Mouse (Mus musculus): ENCODE data around the gene Abca2.

The Abca2 gene

GRCm38 (mm10) chr2:25423626-25424025 is 4.9 kb upstream of the Abca2 start:
- DNase-seq (ENCODE audit: inconsistent age in 2 of 2, low spot score in 1 of 2) = no peak

- no peak for DNase-seq (ENCODE audit: inconsistent age in 2 of 2, low spot score in 1 of 2)
Measured at GRCm38 (mm10) chr2:25425481-25425880, 3.0 kb upstream of the Abca2 start.

GRCm38 (mm10) chr2:25426721-25427191 is 1.7 kb upstream of the Abca2 start:
- peak; percentile 55 to 82 for DNase-seq (ENCODE audit: inconsistent age in 2 of 2, low spot score in 1 of 2)

GRCm38 (mm10) chr2:25427256-25427655 is 1.2 kb upstream of the Abca2 start:
- DNase-seq (ENCODE audit: inconsistent age in 2 of 2, low spot score in 1 of 2) = no peak

GRCm38 (mm10) chr2:25429435-25430180 is 1.1 kb downstream of the Abca2 start:
- no peak for DNase-seq (ENCODE audit: inconsistent age in 2 of 2, low spot score in 1 of 2)

- DNase-seq (ENCODE audit: inconsistent age in 2 of 2, low spot score in 1 of 2) = no peak
Measured at GRCm38 (mm10) chr2:25430395-25431233, 2.1 kb downstream of the Abca2 start.

GRCm38 (mm10) chr2:25431308-25431855 is 2.9 kb downstream of the Abca2 start:
- no peak for DNase-seq (ENCODE audit: inconsistent age in 2 of 2, low spot score in 1 of 2)

- no peak for DNase-seq (ENCODE audit: inconsistent age in 2 of 2, low spot score in 1 of 2)
Measured at GRCm38 (mm10) chr2:25432326-25433098, 4.0 kb downstream of the Abca2 start.

- no peak for DNase-seq (ENCODE audit: inconsistent age in 2 of 2, low spot score in 1 of 2)
Measured at GRCm38 (mm10) chr2:25433101-25433500, 4.6 kb downstream of the Abca2 start.

GRCm38 (mm10) chr2:25434292-25434691 is 5.8 kb downstream of the Abca2 start:
- DNase-seq (ENCODE audit: inconsistent age in 2 of 2, low spot score in 1 of 2) = no peak

- DNase-seq (ENCODE audit: inconsistent age in 2 of 2, low spot score in 1 of 2) = no peak
Measured at GRCm38 (mm10) chr2:25436286-25436820, 7.8 kb downstream of the Abca2 start.

- DNase-seq (ENCODE audit: inconsistent age in 2 of 2, low spot score in 1 of 2) = no peak
Measured at GRCm38 (mm10) chr2:25441067-25441466, 12.6 kb downstream of the Abca2 start.

- no peak for DNase-seq (ENCODE audit: inconsistent age in 2 of 2, low spot score in 1 of 2)
Measured at GRCm38 (mm10) chr2:25442682-25443081, 14.2 kb downstream of the Abca2 start.

- no peak for DNase-seq (ENCODE audit: inconsistent age in 2 of 2, low spot score in 1 of 2)
Measured at GRCm38 (mm10) chr2:25450853-25451647, 22.5 kb downstream of the Abca2 start.

GRCm38 (mm10) chr2:25452951-25453350 is 24.4 kb downstream of the Abca2 start:
- DNase-seq (ENCODE audit: inconsistent age in 2 of 2, low spot score in 1 of 2) = no peak

GRCm38 (mm10) chr2:25456205-25456953 is 27.9 kb downstream of the Abca2 start, which contains the start of gene Clic3:
Clic3 (plus strand) TSS chr2:25456838.
- DNase-seq (ENCODE audit: inconsistent age in 2 of 2, low spot score in 1 of 2) = peak in 1 of 2 experiments; percentile 27

GRCm38 (mm10) chr2:25457022-25457896 is 28.8 kb downstream of the Abca2 start:
- no peak for DNase-seq (ENCODE audit: inconsistent age in 2 of 2, low spot score in 1 of 2)

GRCm38 (mm10) chr2:25458911-25459310 is 30.4 kb downstream of the Abca2 start:
- DNase-seq (ENCODE audit: inconsistent age in 2 of 2, low spot score in 1 of 2) = no peak
